Mouse (Mus musculus): ENCODE data around the gene Gnb2. TPM values are rescaled to one million over a fixed set of nuclear protein-coding genes. Genes with fewer than 3 reads are reported as not detected.

The Gnb2 gene
- total RNA-seq, 2 experiments from 2014 or later, result 77.0 to 94.2 TPM

DNA sequence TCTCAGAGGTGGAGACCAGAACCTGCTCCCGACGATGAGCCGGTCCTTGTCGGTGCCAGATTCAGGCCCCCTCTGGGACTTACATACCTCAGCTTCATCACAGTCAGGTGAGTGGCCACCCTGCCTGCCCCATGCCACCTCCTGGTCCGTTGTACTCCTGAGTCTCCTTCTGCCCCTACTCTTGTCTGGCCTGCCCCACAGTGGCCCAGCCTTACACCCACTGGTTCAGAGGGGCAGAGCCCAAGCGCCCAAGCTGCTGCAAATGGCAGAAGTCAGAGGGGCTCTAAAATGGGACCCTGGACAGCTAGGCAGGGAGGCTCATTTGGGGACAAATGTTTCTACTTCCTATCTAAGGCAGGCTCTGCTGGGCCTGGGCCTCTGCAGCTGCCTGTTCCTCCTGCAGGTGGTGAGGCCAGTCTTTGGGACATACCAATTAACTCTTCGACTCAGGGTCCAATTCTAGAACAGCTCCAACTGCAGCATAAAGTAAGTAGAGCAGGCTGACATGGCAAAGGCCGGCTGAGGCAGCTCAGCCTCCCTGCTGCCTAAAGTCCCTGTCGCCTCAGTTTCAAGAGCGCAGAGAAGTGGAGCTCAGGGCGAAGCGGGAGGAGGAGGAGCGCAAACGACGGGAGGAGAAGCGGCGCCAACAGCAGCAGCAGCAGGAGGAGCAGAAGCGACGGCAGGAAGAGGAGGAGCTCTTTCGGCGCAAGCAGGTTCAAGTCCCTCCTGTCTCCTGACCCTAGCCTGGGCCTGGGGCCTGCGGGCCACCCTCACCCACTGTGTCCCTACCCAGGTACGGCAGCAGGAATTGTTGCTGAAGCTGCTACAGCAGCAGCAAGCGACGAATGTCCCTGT lies 9.7 kb downstream of the Gnb2 start:
- no peak for ATAC-seq (replicated peaks; ENCODE audit: low FRiP score, poor library complexity, severe bottlenecking)

DNA sequence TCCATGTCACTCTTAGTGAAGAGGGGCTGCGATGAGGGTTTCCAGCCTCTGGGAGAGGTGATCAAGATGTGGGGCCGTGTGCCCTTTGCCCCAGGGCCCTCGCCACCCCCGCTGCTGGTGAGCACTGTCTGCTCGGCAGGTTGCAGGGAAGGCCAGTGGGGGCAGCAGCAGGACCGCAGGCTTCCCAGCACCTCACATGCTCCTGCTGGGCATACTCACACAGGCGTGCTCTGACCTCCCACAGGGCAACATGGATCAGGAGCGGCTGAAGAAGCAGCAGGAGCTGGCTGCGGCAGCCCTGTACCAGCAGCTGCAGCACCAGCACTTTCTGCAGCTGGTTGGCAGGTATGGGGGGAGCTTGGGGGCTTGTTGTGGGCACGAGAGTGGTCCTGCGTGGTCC lies 10.6 kb downstream of the Gnb2 start:
- ATAC-seq (replicated peaks; ENCODE audit: low FRiP score, poor library complexity, severe bottlenecking), result no peak

DNA sequence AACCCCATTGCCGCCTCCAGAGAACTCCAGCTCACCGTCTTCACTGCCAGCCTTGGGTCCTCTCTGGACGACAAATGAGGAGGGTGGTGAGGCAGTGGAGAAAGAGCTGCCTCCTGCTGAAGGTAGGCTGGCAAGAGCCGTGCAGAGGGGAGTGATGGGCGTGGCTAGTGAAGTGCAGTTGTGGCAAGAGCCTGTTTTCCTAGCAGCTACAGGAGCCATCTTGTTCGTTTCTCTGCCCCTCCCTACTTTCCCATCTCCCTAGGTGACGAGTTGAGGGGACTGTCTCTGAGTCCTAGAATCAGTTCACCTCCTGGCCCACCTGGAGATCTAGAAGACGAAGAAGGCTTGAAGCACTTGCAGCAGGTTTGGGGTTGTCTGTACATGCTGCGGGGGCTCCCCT lies 11.4 kb downstream of the Gnb2 start:
- no peak for ATAC-seq (replicated peaks; ENCODE audit: low FRiP score, poor library complexity, severe bottlenecking)

DNA sequence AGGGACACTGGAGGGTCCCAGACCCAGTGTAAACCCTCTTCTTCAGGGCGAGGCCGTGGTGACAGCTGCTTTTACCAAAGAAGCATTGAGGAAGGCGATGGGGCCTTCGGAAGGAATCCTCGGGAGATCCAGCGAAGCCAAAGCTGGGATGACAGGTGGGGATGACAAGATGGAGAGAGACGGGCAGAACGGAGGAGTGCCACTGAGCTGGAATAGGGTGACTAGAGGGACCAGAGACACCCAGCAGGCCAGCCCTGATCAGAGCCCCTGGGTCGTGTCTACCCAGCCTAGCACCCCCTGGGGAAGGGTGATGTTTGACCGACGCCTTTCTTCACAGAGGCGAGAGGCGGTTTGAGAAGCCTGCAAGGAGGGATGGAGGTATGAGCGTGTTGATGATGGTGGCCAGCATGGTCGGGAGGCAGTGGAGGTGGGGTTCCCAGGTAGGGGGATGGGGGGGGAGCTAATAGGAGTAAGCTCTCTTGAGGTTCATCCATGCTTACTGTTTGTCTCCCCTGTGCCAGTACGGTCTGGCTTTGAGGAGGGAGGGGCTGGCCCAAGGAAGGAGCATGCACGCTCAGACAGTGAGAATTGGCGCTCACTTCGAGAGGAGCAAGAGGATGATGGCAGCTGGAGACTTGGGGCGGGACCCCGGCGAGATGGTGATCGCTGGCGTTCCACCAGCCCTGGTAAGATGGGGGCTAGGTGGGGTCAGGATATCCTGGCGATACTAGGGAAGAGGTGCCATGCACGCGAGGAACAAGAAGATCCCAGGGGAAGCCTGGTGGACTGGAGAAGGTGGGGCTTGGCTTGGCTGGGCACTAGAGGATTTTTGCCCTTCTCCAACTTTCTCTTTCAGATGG lies 13.4 kb downstream of the Gnb2 start:
- ATAC-seq (replicated peaks; ENCODE audit: low FRiP score, poor library complexity, severe bottlenecking), result no peak

DNA sequence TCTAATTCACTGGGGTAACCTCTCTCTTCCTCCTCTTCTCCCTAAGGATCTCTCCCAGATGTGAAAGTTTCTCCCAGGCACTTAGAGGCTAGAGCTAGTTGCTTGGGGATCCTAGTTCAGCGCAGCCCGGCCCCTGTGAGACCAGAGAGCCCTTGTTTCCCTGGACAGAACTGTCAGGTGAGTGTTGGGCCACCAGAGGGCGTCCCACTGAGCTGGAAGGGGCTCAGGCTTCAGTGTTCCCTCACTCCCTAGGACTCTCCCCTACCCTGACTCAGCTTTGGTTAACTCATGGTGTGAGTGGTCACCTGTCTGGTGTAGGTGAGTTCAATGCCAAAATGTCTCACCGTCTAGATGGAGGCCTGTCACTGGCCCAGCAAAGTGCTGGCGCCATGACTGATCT lies 14.9 kb downstream of the Gnb2 start, which contains the start of gene Gigyf1:
Gene Gigyf1, plus strand, starts transcription at position 113 of the 400 bp plus-strand sequence.
- ATAC-seq (replicated peaks; ENCODE audit: low FRiP score, poor library complexity, severe bottlenecking), result peak; percentile 33; the same call in 1 of the 2 replicates

DNA sequence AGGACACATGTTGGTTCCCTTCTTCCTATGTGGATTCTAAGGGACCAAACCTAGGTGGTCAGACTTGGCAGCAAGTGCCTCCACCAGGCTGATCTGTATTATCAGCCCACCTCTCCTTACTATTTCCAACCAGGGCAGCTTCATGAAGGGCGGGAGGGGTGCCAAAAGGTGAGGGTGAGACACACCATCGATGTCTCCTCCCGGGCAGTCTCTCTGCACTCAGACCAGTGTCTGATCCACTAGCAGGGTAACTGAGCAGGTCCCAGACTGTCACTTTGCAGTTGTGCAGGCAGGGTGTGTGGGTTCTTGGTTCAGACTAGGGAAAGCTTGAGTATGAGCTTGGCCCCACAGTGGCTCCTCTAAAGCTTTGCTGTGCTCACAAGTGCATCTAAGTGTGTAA lies 18.5 kb downstream of the Gnb2 start:
- ATAC-seq (replicated peaks; ENCODE audit: low FRiP score, poor library complexity, severe bottlenecking), result no peak

DNA sequence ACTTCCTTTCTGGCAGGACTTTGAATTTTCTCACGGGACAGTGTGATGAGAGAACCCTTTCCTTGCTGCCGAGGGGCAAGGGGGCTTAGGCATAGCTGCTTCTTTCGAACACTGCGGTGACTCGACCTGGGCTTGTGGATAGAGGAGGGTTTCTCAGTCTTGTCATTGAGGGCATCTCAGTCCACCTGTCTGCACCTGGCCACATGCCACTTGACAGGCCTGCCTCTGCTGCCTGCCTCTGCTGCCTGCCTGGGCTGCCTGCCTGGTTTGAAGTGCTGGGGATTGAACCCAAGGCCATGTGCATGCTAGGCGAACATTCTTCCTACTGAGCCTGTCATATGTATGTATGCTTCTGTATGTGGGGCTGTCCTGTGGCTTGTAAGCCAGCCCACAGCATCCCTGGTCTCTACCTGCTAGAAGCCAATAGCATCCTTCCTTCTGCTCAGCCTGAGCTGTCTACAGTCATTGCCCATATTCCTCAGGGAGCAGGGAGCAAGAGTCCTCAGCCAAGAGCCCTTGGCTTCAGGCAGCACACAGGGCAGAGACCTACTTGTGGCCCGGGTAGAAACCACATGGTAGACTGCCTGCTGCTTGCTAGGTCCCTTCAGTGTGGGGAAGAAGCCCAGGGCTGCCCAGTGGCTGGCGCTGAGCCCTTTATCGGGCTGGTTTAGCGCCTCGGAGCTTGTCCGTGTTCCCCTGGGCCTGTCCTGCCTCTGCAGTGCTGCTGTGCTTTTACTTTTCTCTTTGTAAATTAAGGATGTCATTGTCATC lies 19.2 kb downstream of the Gnb2 start:
- ATAC-seq (replicated peaks; ENCODE audit: low FRiP score, poor library complexity, severe bottlenecking), result no peak

DNA sequence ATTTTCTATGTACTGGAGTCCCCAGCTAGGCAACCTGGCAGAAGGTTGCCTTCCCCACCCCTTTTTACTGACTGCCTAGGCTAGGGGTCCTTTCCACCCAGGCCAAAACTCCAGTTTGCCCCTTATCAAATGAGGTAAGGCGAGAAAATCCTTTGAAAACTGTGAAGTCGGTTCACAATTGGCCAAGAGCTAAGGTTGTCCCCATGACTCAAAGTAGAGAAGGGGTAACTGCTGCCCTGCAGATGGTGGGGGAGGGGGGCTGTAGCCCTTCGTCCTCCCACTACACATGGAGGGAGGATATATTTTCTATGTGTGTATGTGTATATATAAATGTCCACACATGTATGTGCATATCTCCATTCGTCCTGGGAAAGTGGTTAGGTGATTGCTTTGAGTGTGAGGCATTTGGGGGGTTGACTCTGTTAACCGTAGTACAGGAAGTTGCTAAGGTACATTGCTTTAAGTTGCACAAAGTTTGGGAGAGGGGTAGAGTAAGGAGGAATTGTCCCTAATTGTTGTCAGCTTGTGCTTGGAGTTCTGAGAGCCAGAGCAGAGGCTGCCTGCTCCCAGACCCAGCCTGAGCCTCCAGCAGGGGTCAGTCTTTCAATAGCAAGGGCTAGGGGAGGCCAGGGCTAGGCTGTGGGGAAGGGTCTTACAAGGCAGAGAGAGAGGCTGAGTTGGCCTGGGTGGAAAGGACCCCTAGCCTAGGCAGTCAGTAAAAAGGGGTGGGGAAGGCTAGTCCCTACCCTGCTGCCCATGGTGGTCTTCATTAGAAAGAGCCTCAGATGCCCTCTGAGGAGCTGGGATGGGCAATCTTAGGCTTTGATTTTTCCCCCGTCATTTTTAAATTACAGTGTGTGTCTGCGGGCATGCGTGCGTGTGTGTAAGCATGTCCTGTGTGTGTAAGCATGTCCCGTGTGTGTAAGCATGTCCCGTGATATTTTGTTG lies 20.2 kb downstream of the Gnb2 start:
- ATAC-seq (replicated peaks; ENCODE audit: low FRiP score, poor library complexity, severe bottlenecking), result no peak

DNA sequence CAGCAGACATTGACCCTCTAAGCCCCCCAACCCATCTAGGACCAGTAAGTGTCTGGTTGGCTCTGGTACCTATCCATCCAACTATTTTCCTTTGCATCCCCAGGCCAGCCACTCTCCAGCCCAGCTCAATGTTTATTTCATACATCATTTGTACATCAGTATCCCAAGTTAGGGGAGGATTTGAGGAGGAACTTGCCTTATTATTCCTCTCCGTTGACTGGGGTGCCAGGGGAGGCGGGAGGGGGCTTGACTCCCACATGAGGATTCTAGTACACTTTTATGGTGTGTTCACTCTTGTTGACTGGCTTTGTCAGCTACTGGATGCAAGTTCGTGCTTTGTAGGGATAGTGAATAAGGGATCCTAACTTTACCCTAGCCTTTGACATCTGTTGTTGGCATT lies 21.6 kb downstream of the Gnb2 start:
- ATAC-seq (replicated peaks; ENCODE audit: low FRiP score, poor library complexity, severe bottlenecking), result no peak

DNA sequence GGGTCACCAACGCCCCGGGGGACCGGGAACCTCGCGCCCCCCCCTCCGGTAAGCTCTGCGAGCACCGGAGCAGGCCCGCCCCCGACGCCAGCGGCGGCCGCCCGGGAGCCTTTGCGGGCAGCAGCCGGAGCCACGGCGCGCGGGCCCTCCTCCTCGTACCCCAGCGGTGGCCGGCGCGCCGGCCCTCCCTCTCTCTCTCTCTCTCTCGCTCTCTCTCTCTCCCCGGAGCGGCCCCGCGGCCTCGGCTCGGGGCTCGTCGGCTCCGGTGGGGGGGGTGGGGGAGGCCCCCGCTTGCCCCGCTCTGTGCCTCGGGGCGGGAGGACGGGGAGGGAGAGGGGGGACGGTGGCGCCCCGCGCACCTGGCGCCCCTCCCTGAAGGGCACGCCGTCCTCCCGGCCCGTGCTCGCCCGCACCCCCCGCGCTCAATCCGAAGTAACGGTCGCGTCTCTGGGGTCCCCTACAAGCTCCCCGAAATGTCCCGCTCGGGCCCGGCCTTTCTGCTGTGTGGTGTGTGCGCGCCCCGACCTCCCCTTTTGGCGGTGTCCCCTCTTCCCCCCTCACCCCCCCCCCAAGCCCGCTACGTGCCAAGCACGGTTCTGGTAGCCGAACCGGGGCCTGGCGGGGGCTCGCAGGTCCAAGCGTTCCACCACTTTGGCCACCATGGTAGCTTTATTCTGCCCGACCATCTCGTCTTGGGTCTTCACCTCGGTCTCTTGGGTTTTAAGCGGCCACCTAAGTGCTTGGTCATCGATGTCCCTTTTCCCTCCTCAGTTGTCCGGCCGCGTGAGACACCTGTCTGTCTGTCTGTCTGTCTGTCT lies 22.5 kb downstream of the Gnb2 start:
- peak; percentile 44 for ATAC-seq (replicated peaks; ENCODE audit: low FRiP score, poor library complexity, severe bottlenecking)

DNA sequence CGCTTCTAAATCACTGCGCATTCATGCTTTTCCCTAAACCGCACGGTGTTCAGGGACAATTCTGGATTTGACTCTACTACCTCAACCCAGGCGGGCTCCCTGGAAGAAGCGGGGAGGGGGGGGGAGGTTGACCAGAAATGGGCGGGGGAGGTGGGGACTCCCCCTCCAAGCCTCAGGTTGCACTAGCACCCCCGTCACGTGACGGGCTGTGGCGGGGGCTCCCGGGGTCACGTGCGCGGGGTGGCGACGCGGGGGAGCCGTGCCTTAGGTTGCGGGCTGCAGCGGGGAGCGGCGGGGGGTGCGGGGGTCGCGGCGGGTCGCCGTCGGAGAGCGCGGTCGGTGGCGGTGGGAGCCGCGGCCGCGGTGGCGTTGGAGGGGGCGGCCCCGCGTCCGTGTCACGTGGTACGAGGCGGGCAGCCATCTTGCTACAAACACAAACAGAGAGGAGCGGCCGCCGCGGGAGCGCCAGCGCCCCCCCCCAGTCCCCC lies 23.3 kb downstream of the Gnb2 start:
- ATAC-seq (replicated peaks; ENCODE audit: low FRiP score, poor library complexity, severe bottlenecking), result peak; percentile 71

DNA sequence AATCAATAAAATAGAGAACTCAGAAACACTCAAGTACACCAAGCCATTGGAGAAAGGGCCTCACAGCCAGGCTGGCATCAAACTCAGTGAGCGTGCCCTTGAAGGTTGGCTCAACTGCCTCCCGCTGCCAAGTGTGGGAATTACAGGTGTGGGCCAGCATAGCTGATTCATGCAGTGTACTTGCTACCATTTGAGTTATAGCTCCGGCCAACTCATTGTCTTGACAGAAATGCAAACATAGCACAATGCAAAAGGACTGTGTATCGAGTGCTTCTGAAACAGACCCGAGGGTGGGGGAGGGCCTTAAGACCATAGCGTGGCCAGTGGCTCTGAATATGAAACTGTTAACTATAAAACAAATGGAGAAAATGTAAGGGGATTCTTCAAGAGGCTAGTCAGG lies 29.3 kb downstream of the Gnb2 start:
- no peak for ATAC-seq (replicated peaks; ENCODE audit: low FRiP score, poor library complexity, severe bottlenecking)

DNA sequence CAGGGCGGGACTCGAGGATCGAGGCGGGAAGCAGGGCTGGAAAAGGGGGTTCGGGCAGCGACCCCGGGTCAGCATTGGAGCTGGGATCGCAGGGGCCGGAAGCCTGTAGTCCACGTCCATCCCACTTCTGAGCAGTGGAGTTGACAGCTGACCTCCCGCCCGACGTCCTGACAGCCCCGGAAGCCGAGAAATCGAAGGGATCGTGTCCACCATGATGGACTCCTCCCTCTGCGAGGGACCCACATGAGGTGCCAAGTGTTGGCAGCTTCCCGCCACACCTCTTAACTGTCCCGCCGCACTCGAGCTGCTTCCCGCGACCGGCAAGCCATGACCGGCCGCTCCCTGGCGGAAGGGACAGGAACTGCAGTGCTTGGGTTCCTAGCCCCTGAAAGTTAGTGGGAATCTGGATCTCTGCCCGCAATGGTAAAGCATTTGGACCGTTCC lies 30.6 kb downstream of the Gnb2 start:
- ATAC-seq (replicated peaks; ENCODE audit: low FRiP score, poor library complexity, severe bottlenecking), result peak; percentile 77

DNA sequence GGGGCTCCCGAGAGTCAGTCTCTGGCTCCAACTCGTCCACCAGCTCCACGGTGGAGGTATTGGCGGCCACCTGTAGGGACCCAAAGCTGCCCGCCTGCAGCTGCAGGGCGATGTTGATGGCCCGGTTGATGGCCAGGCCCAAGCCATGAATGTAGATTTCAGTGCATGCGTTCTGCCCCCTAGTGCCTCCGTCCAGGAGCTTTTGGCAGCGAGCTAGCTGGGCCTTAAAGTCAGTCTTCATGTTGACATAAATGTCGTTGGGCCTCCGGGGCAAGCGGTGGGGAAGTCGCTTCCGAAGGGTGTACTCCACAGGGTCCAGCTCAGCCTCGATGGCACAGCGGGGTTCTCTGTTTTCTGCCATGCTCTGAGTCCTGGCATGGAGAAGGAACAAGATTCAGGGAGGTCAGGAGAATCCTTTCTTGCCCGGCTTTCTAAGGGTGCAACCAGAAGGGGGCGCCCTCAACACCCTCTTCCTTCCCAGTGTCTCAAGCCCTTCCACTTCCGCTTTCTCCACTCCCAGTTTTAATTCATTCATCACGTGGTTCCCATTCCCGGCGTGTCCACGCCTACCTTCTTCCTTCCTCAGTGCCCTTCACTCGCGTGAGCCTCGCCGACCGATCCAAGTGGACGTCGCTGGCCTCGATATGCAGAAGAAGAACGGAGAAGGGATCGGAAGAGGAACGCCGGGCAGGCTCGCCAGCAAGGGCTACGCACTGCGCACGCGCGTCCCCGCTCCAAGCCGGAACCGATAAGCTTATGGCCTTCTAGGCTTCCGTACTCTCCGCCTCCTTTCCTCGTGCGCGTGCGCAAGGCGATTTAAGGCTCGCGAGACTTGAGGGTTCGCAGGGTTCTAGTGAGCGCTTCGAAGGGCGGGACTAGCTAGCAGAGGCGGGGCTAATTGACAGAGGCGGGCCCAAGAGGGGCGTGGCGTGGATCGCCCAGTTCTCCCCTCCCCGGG lies 31.3 kb downstream of the Gnb2 start, which contains the start of gene Pop7:
Gene Pop7, minus strand, starts transcription at position 810 of the 958 bp plus-strand sequence.
- ATAC-seq (replicated peaks; ENCODE audit: low FRiP score, poor library complexity, severe bottlenecking), result peak; percentile 80

DNA sequence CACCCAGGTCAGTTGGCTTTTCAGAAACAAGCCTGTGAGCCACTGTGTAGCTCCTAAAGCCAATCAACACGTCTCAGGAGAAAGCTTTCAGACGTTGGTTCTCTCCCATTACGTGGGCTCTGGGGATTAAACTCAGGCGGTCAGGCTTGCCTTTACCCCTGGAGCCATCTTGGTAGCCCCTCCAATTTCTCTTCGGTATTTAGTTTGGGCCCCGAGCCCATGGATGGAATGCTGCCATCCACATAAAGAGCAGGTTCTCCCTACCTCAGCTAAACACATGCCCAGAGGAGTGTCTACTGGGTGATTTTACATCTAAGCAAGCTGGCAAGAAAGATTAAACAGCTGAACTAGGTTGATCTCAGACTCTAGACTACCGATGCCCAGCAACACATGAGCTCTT lies 33.1 kb downstream of the Gnb2 start:
- no peak for ATAC-seq (replicated peaks; ENCODE audit: low FRiP score, poor library complexity, severe bottlenecking)

DNA sequence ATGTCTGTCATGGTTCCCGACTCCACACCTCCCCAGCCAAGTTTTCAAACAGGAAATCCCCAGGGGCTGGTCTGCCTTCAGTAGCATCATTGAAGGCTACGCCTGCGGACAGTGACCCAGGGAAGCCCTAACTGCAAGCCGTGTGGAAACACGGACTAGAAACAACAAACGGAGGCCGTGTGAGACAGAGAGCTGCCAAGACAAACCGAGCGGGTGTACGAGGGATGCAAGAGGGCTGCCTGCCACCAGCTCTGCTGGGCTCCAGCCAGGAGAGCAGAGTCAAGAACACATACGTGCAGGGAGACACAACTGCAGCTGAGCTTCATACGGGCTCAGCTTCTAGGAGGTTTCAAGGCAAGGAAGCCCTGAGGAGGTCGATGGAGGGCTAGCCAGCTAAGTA lies 39.5 kb downstream of the Gnb2 start:
- no peak for ATAC-seq (replicated peaks; ENCODE audit: low FRiP score, poor library complexity, severe bottlenecking)

DNA sequence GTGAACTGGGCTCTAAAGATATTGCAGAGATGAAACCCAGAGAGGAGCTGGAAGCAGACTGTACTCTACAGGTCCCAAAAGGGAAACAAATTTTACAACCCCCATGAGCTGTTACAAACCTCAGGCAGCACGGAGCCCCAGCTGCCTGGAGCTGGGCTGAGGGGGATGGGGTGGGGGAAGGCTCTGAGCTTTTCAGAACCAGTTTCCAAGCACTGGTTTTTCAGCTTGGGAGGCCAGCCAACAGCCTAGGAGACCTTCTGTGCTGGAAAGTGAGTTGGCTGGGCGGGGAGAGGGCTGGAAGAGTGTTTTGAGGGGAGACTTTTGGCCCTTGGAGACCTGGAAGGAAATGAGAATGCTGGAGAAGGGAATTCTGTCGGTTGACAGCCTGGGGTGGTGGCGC lies 41.8 kb downstream of the Gnb2 start:
- no peak for ATAC-seq (replicated peaks; ENCODE audit: low FRiP score, poor library complexity, severe bottlenecking)

Data from erythroblast, adult 5-6 weeks (primary cell).